Mouse (Mus musculus) hindbrain, embryonic 13.5 days (tissue): ENCODE results near the gene Apip. TPM values are rescaled to one million over a fixed set of nuclear protein-coding genes. Genes with fewer than 3 reads are reported as not detected.

ENCODE experiments used
- ATAC-seq: fragments of 200-750 bp; cut with Nextera tagmentation; 2 replicates; pipeline ENCODE4 v1.8.0; 2017; ENCODE audit warnings: moderate TSS enrichment; ENCODE audit not compliant: low FRiP score
- H3K27ac ChIP-seq: fragments of 300-500 bp; sonication (generic); 2 replicates; pipeline ENCODE4 v1.5.1; 2015; ENCODE audit warnings: inconsistent platforms, mild to moderate bottlenecking, moderate library complexity
- H3K27me3 ChIP-seq: fragments of 300-500 bp; sonication (generic); 2 replicates; pipeline ENCODE4 v1.6.1; 2015; ENCODE audit warnings: mild to moderate bottlenecking, inconsistent platforms
- H3K36me3 ChIP-seq: fragments of 300-500 bp; sonication (generic); 2 replicates; pipeline ENCODE4 v1.6.1; 2015; ENCODE audit warnings: mild to moderate bottlenecking, inconsistent platforms
- H3K4me1 ChIP-seq: fragments of 300-500 bp; sonication (generic); replicated peaks from 2 replicates; pipeline ENCODE4 v1.6.1; 2015; ENCODE audit warnings: inconsistent platforms
- H3K4me2 ChIP-seq: fragments of 300-500 bp; sonication (generic); 2 replicates; pipeline ENCODE4 v1.6.1; 2015; ENCODE audit warnings: inconsistent platforms, mild to moderate bottlenecking, moderate library complexity
- H3K4me3 ChIP-seq: fragments of 300-500 bp; sonication (generic); 2 replicates; pipeline ENCODE4 v1.5.1; 2015; ENCODE audit warnings: mild to moderate bottlenecking, inconsistent platforms
- H3K9ac ChIP-seq: fragments of 300-500 bp; sonication (generic); 2 replicates; pipeline ENCODE4 v1.6.1; 2015; ENCODE audit warnings: mild to moderate bottlenecking, inconsistent platforms
- H3K9me3 ChIP-seq: fragments of 300-500 bp; sonication (generic); 2 replicates; pipeline ENCODE4 v1.6.1; 2016; ENCODE audit warnings: inconsistent platforms
- WGBS: fragments of 180-500 bp; shearing (Covaris S2); methylation state at CpG from one replicate; pipeline ENCODE4 v1.1.7; 2015; 5-methylcytosine and 5-hydroxymethylcytosine counted together
- polyA plus RNA-seq: library from polyadenylated mRNA; unstranded; fragments of >200 nt; fragmentation: Nextera tagmentation; extraction: Ambion mirVana; gene quantifications from 2 replicates; pipeline ENCODE4 v1.2.1, GENCODE M21; 2015

Gene Apip
- polyA plus RNA-seq, 1 experiment from 2014 or later: 54.6 TPM

GRCm38 (mm10) chr2:103069752-103070405 lies 3.6 kb upstream of the Apip start:
- ATAC-seq: no peak
- H3K4me1 ChIP-seq: peaks cover 30% of the 10 kb centered on the region
- H3K4me3 ChIP-seq: no peak overlapping the region
- no peaks in the 10 kb centered on the region for H3K27me3 ChIP-seq
- H3K4me2 ChIP-seq: no peak overlapping the region
- no peak overlapping the region for H3K27ac ChIP-seq
- 95% methylated on average over 5 of the region's 5 CpGs for whole genome bisulfite sequencing
- H3K36me3 ChIP-seq: no peaks in the 10 kb centered on the region
- H3K9ac ChIP-seq: no peak overlapping the region
- no peaks in the 10 kb centered on the region for H3K9me3 ChIP-seq

- Histone ChIP-seq H3K36me3 (no peaks in the 10 kb centered on the region), H3K4me1 (peaks cover 33% of the 10 kb centered on the region), H3K9me3 (no peaks in the 10 kb centered on the region), H3K27me3 (no peaks in the 10 kb centered on the region), H3K9ac (no peak overlapping the region), H3K4me2 (no peak overlapping the region), H3K4me3 (no peak overlapping the region), H3K27ac (no peak overlapping the region)
- no peak for ATAC-seq
- WGBS: 92% methylated on average over 3 of the region's 3 CpGs
Measured at GRCm38 (mm10) chr2:103070586-103070985, 2.9 kb upstream of the Apip start.

GRCm38 (mm10) chr2:103081117-103081516 lies 7.6 kb downstream of the Apip start:
- Histone ChIP-seq H3K9me3 (no peaks in the 10 kb centered on the region), H3K9ac (no peak overlapping the region), H3K27ac (no peak overlapping the region), H3K36me3 (peaks cover 7% of the 10 kb centered on the region), H3K4me1 (no peaks in the 10 kb centered on the region), H3K4me2 (no peak overlapping the region), H3K4me3 (no peak overlapping the region), H3K27me3 (no peaks in the 10 kb centered on the region)
- WGBS: 72% methylated on average over 6 of the region's 6 CpGs
- no peak for ATAC-seq

GRCm38 (mm10) chr2:103081706-103082105 lies 8.2 kb downstream of the Apip start:
- Histone ChIP-seq H3K4me3 (no peak overlapping the region), H3K9ac (no peak overlapping the region), H3K27me3 (no peaks in the 10 kb centered on the region), H3K4me1 (no peaks in the 10 kb centered on the region), H3K36me3 (peaks cover 7% of the 10 kb centered on the region), H3K9me3 (no peaks in the 10 kb centered on the region), H3K4me2 (no peak overlapping the region), H3K27ac (no peak overlapping the region)
- 84% methylated on average over 5 of the region's 5 CpGs for WGBS
- no peak for ATAC-seq

- Histone ChIP-seq H3K4me3 (no peak overlapping the region), H3K36me3 (peaks cover 7% of the 10 kb centered on the region), H3K27ac (no peak overlapping the region), H3K9me3 (no peaks in the 10 kb centered on the region), H3K9ac (no peak overlapping the region), H3K27me3 (no peaks in the 10 kb centered on the region), H3K4me2 (no peak overlapping the region), H3K4me1 (no peaks in the 10 kb centered on the region)
- WGBS: 87% methylated on average over 7 of the region's 7 CpGs
- ATAC-seq: no peak
Measured at GRCm38 (mm10) chr2:103082853-103083252, 9.4 kb downstream of the Apip start.

GRCm38 (mm10) chr2:103084451-103084850 lies 11.0 kb downstream of the Apip start:
- Histone ChIP-seq H3K27me3 (no peaks in the 10 kb centered on the region), H3K4me3 (no peak overlapping the region), H3K9ac (no peak overlapping the region), H3K4me2 (no peak overlapping the region), H3K27ac (no peak overlapping the region), H3K9me3 (no peaks in the 10 kb centered on the region), H3K36me3 (peaks cover 18% of the 10 kb centered on the region), H3K4me1 (no peaks in the 10 kb centered on the region)
- no peak for ATAC-seq
- 64% methylated on average over 5 of the region's 5 CpGs for WGBS

- no peaks in the 10 kb centered on the region for H3K4me1 ChIP-seq
- no peaks in the 10 kb centered on the region for H3K9me3 ChIP-seq
- no peak overlapping the region for H3K27ac ChIP-seq
- peaks cover 24% of the 10 kb centered on the region for H3K36me3 ChIP-seq
- no peak overlapping the region for H3K9ac ChIP-seq
- H3K27me3 ChIP-seq: no peaks in the 10 kb centered on the region
- no peak overlapping the region for H3K4me3 ChIP-seq
- no peak overlapping the region for H3K4me2 ChIP-seq
- peak; percentile 49; the same call in 1 of the 2 replicates for ATAC-seq
- WGBS: 69% methylated on average over 10 of the region's 10 CpGs
Measured at GRCm38 (mm10) chr2:103085633-103086032, 12.2 kb downstream of the Apip start.

- no peak for ATAC-seq
- no peak overlapping the region for H3K27ac ChIP-seq
Measured at GRCm38 (mm10) chr2:103086432-103086831, 13.0 kb downstream of the Apip start.

GRCm38 (mm10) chr2:103088099-103088498 lies 14.6 kb downstream of the Apip start:
- peaks cover 32% of the 10 kb centered on the region for H3K36me3 ChIP-seq
- H3K4me1 ChIP-seq: no peaks in the 10 kb centered on the region
- WGBS: 96% methylated on average over 4 of the region's 4 CpGs
- no peak overlapping the region for H3K9ac ChIP-seq
- H3K27me3 ChIP-seq: no peaks in the 10 kb centered on the region
- H3K4me2 ChIP-seq: no peak overlapping the region
- no peak overlapping the region for H3K4me3 ChIP-seq
- no peak overlapping the region for H3K27ac ChIP-seq
- no peak for ATAC-seq
- no peaks in the 10 kb centered on the region for H3K9me3 ChIP-seq

More at GRCm38 (mm10) chr2:103086432-103086831, 13.0 kb downstream of the Apip start:
- 8% methylated on average over 1 of the region's 1 CpGs for WGBS
- Histone ChIP-seq H3K27me3 (no peaks in the 10 kb centered on the region), H3K4me2 (no peak overlapping the region), H3K4me1 (no peaks in the 10 kb centered on the region), H3K36me3 (peaks cover 24% of the 10 kb centered on the region), H3K9ac (no peak overlapping the region), H3K9me3 (no peaks in the 10 kb centered on the region), H3K4me3 (no peak overlapping the region)

- no peak for ATAC-seq
- Histone ChIP-seq H3K27me3 (no peaks in the 10 kb centered on the region), H3K27ac (no peak overlapping the region), H3K36me3 (peaks cover 46% of the 10 kb centered on the region), H3K4me3 (no peak overlapping the region), H3K9me3 (no peaks in the 10 kb centered on the region), H3K9ac (no peak overlapping the region), H3K4me1 (no peaks in the 10 kb centered on the region), H3K4me2 (no peak overlapping the region)
- 33% methylated on average over 6 of the region's 6 CpGs for WGBS
Measured at GRCm38 (mm10) chr2:103089521-103089920, 16.0 kb downstream of the Apip start.

- H3K9ac ChIP-seq: no peak overlapping the region
- ATAC-seq: no peak
- WGBS: 82% methylated on average over 5 of the region's 5 CpGs
Measured at GRCm38 (mm10) chr2:103102595-103102994, 29.1 kb downstream of the Apip start.

GRCm38 (mm10) chr2:103106172-103106571 lies 32.7 kb downstream of the Apip start:
- no peaks in the 10 kb centered on the region for H3K9me3 ChIP-seq
- no peaks in the 10 kb centered on the region for H3K4me1 ChIP-seq
- H3K9ac ChIP-seq: no peak overlapping the region
- no peak overlapping the region for H3K4me2 ChIP-seq
- H3K27ac ChIP-seq: no peak overlapping the region
- WGBS: 92% methylated on average over 2 of the region's 2 CpGs
- no peak overlapping the region for H3K4me3 ChIP-seq
- no peaks in the 10 kb centered on the region for H3K36me3 ChIP-seq
- no peaks in the 10 kb centered on the region for H3K27me3 ChIP-seq
- no peak for ATAC-seq

More at GRCm38 (mm10) chr2:103102595-103102994, 29.1 kb downstream of the Apip start:
- Histone ChIP-seq H3K4me2 (no peak overlapping the region), H3K27ac (no peak overlapping the region), H3K4me1 (no peaks in the 10 kb centered on the region), H3K9me3 (no peaks in the 10 kb centered on the region), H3K27me3 (no peaks in the 10 kb centered on the region), H3K4me3 (no peak overlapping the region), H3K36me3 (no peaks in the 10 kb centered on the region)

GRCm38 (mm10) chr2:103111669-103112068 lies 38.2 kb downstream of the Apip start:
- H3K27me3 ChIP-seq: no peaks in the 10 kb centered on the region
- no peaks in the 10 kb centered on the region for H3K36me3 ChIP-seq
- no peaks in the 10 kb centered on the region for H3K9me3 ChIP-seq
- H3K4me3 ChIP-seq: no peak overlapping the region
- H3K27ac ChIP-seq: no peak overlapping the region
- 63% methylated on average over 8 of the region's 8 CpGs for WGBS
- no peak overlapping the region for H3K4me2 ChIP-seq
- no peaks in the 10 kb centered on the region for H3K4me1 ChIP-seq
- ATAC-seq: no peak
- H3K9ac ChIP-seq: no peak overlapping the region
